Mouse (Mus musculus): Measurements from ENCODE around the gene Gm21761. TPM values are rescaled to one million over a fixed set of nuclear protein-coding genes. Genes with fewer than 3 reads are reported as not detected.
"Not testable (repeated sequence)": the region's sequence is repeated elsewhere in the genome, so short reads cannot be mapped to it uniquely, and the experiment has no call there.

The Gm21761 gene
- polyA plus RNA-seq (2016; fragmentation: Nextera tagmentation; extraction: Ambion mirVana) = not detected in 2 replicates

DNA sequence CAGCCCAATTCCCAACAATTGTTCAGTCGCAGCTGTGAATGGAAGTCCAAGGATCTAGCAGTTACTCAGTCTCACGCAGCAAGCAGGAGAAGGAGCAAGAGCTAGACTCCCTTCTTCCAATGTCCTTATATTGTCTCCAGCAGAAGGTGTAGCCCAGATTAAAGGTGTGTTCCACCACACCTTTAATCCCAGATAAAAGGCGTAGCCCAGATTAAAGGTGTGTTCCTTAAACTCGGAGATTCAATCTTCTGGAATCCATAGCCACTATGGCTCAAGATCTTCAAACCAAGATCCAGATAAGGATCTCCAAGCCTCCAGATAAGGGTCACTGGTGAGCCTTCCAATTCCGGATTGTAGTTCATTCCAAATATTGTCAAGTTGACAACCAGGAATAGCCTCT, at the start of gene Gm21761:
Gm21761 (minus strand) TSS at position 101 of the 400 bp plus-strand sequence.
- not testable (repeated sequence) for ATAC-seq (ENCODE audit: low FRiP score, low read depth); H3K9me3 ChIP-seq; H3K9ac ChIP-seq; H3K27ac ChIP-seq; H3K4me1 ChIP-seq; H3K4me2 ChIP-seq (replicated peaks); H3K4me3 ChIP-seq; H3K27me3 ChIP-seq (replicated peaks); H3K36me3 ChIP-seq
- 100% methylated on average over 1 of the region's 5 CpGs for WGBS

DNA sequence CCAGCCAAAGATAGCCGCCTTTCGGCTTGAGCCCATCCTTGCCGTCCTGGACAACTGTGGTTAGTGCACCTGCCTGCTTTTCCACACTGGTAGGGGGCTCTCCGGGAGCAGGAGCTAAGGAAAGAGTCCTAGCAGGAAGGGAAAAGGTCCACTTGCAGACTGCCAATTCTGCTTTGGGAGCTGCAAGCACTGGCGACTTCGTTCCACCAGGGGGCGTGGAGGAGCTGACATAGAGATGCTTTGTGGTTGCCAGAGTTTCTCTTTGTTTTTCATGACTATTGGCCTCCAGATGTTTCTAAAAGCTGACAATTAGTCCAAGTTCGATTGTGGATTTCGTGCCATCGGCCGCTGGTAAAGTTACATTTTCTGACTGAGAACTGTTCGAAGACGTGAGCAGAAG, 40.1 kb upstream of the Gm21761 start:
- not testable (repeated sequence) for H3K9me3 ChIP-seq; H3K4me3 ChIP-seq; H3K27ac ChIP-seq; ATAC-seq (ENCODE audit: low FRiP score, low read depth); H3K9ac ChIP-seq; H3K4me1 ChIP-seq; H3K36me3 ChIP-seq; H3K27me3 ChIP-seq (replicated peaks); H3K4me2 ChIP-seq (replicated peaks)
- WGBS = no CpG with 5 or more reads among the region's 13 CpGs

DNA sequence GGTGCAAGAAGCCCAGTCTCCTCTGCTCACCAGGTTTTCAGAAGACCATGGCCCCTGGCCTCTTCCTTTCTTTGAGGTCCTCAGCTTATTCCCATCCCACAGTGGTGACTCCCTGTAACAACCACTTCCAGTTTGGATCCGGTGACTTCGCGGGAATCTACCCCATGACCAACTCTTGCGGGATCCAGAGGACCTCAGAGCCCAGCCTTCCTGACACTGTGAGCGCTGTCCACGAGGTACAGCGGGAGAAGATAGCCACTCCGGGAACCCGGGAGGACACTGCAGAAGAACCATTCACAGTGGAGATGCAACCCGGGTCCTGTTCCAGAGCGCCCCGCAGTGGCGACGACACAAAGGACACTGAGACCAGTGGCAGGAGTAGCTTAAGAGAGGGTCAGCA, 39.1 kb upstream of the Gm21761 start:
- not testable (repeated sequence) for H3K9ac ChIP-seq; H3K27ac ChIP-seq; H3K4me3 ChIP-seq; H3K9me3 ChIP-seq; H3K27me3 ChIP-seq (replicated peaks); H3K4me1 ChIP-seq; H3K4me2 ChIP-seq (replicated peaks); H3K36me3 ChIP-seq
- 0 out of 2 replicates have a peak, but pooled peaks have one; percentile 12 for ATAC-seq (ENCODE audit: low FRiP score, low read depth)
- WGBS = no CpG with 5 or more reads among the region's 14 CpGs

DNA sequence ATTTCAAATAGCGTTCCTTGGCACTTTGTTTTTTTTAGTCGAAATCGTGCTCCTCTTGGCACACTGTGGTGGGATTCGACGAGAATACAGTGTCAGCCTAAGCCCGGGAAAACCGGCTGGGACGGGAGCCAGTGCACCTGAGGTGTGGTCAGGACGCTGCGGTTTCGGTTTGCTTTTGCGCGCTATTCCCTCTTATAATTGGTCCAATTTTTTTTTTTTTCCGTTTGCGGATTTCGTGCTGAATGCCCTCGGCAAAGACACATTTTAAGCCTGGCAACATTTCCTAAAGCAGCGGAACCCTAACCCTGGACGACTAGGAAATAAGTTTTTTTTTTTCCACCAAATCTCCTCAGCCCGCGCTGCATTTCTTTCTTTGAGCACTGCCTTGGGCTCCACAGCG, 36.9 kb upstream of the Gm21761 start:
- H3K27ac ChIP-seq; H3K27me3 ChIP-seq (replicated peaks); H3K9me3 ChIP-seq; H3K36me3 ChIP-seq; H3K4me1 ChIP-seq; H3K4me3 ChIP-seq; ATAC-seq (ENCODE audit: low FRiP score, low read depth); H3K9ac ChIP-seq: not testable (repeated sequence)
- WGBS = 0% methylated on average over 21 of the region's 22 CpGs
- H3K4me2 ChIP-seq (replicated peaks) = 0 out of 2 replicates have a peak overlapping the region, but pooled peaks have one; percentile 20

DNA sequence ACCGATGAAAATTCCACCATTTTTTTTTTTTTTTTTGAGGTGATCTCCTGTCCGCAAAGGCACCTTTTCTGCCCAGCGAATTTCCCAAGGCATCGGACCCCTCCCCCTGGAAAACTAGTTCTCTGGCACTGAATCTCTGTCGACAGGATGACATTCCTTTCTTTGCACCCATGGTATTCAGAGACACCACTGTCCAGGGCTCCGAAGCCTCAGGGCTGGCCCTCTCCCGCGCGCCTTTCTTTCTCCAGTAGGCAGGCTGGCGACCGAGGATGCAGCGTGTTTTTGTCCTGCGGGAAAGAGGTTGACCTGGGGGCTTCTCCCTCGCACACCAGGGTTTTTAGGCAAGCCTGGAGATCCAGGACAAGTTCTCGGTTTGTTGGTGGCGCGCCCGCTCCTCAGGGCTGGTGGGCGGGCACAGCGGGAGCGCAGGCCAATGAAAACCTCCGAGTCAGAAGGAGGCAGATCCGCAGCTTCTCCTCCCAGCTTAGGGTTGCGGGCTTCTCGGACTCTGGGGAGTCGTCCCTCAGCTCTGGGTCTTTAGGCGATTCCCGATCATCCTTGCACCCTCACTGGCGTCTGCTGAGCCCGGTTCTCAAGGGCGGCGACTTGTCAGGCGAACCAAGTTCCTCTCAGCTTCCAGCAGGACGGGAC, 36.4 kb upstream of the Gm21761 start:
- H3K27me3 ChIP-seq (replicated peaks); H3K4me2 ChIP-seq (replicated peaks); H3K36me3 ChIP-seq; H3K27ac ChIP-seq; H3K4me3 ChIP-seq; H3K9me3 ChIP-seq; H3K9ac ChIP-seq; H3K4me1 ChIP-seq: not testable (repeated sequence)
- WGBS = 1% methylated on average over 19 of the region's 34 CpGs
- peak; percentile 67 for ATAC-seq (ENCODE audit: low FRiP score, low read depth)

DNA sequence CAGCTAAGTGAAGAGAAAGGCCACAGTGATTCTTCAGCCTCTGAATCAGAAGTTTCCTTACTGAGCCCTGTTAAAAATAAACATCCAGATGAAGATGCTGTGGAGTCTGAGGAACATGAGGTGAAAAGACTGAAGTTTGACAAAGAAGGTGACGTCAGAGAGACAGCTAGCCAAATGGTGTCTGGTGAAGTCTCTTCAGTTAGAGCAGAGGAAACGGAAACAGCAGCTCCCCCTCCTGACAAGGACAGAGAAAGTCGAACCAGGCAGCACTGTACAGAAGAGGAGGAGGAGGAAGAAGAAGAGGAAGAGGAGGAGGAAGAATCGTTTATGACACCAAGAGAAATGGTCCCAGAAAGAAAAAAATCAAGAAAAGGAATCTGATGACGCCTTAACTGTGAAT, 33.8 kb upstream of the Gm21761 start:
- H3K27ac ChIP-seq; H3K4me3 ChIP-seq; H3K36me3 ChIP-seq; H3K9me3 ChIP-seq; H3K4me2 ChIP-seq (replicated peaks); ATAC-seq (ENCODE audit: low FRiP score, low read depth); H3K4me1 ChIP-seq; H3K9ac ChIP-seq; H3K27me3 ChIP-seq (replicated peaks): not testable (repeated sequence)
- no CpG with 5 or more reads among the region's 5 CpGs for WGBS

DNA sequence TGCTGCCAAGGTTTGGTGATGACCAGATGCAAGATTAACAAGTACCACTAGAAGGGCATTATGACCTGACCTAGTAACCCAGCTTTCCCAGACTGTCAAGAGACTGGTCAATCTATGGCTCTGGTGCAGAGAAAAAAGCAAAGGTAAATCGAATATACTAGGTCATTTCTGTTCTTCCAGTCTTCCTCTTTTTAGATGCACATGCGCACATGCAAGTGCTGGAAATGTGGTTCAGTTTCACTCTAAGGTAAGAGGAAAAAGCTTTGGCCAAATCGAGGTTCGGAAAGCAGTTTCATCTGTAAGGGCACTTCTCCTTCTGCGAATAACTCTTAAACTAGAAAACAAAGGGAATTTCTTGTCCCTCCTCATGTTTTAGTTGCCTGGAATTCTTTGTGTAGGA, 26.5 kb upstream of the Gm21761 start:
- not testable (repeated sequence) for H3K4me2 ChIP-seq (replicated peaks); H3K27me3 ChIP-seq (replicated peaks); H3K9ac ChIP-seq; H3K36me3 ChIP-seq; H3K27ac ChIP-seq; ATAC-seq (ENCODE audit: low FRiP score, low read depth); H3K4me1 ChIP-seq; H3K4me3 ChIP-seq; H3K9me3 ChIP-seq
- WGBS = no CpG with 5 or more reads among the region's 5 CpGs

DNA sequence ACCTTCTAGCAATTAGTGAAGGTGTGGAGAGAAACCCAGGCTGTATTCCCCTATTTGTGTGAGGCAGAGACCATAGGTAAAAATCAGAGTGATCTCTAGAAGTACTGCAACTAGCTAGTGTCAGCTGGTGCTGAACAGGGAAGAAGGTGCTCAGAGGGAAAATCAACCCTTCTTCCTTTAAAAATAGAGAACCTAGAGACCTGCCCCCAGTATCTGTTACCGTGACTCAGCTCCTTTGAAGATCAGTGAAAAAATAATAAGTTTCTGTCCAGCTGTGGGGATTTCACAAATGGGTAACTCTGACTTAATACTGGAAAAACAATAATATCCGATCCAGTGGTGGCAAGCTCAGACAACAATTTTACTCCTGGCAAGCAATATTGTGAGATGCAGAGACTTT, 26.0 kb upstream of the Gm21761 start:
- WGBS = 88% methylated on average over 2 of the region's 2 CpGs
- not testable (repeated sequence) for H3K4me3 ChIP-seq; H3K9me3 ChIP-seq; H3K27me3 ChIP-seq (replicated peaks); H3K4me1 ChIP-seq; H3K9ac ChIP-seq; H3K4me2 ChIP-seq (replicated peaks); H3K27ac ChIP-seq; H3K36me3 ChIP-seq; ATAC-seq (ENCODE audit: low FRiP score, low read depth)

DNA sequence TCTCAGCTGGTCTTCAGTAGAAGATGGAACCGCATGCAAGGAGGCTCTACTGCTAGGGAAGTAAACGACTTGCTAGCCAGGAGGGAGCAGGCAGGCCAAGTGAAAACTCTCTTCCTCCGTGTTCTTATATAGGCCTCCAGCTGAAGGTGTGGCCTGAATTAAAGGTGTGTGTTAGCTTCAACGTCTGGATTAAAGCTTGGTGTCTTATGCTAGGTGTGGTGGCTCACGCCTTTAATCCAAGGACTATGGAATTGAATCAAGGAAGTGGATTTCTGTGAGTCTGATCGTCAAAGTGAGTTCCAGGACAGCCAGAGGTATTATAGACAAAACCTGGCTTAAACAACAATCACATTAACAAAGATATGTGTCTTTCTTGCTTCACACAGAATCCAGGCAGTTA, 21.6 kb upstream of the Gm21761 start, which contains the start of gene B020031M17Rik:
B020031M17Rik (minus strand) TSS at position 101 of the 400 bp plus-strand sequence.
- H3K9ac ChIP-seq; H3K4me3 ChIP-seq; H3K27me3 ChIP-seq (replicated peaks); ATAC-seq (ENCODE audit: low FRiP score, low read depth); H3K9me3 ChIP-seq; H3K27ac ChIP-seq; H3K4me1 ChIP-seq; H3K36me3 ChIP-seq; H3K4me2 ChIP-seq (replicated peaks): not testable (repeated sequence)
- 85% methylated on average over 4 of the region's 6 CpGs for WGBS

DNA sequence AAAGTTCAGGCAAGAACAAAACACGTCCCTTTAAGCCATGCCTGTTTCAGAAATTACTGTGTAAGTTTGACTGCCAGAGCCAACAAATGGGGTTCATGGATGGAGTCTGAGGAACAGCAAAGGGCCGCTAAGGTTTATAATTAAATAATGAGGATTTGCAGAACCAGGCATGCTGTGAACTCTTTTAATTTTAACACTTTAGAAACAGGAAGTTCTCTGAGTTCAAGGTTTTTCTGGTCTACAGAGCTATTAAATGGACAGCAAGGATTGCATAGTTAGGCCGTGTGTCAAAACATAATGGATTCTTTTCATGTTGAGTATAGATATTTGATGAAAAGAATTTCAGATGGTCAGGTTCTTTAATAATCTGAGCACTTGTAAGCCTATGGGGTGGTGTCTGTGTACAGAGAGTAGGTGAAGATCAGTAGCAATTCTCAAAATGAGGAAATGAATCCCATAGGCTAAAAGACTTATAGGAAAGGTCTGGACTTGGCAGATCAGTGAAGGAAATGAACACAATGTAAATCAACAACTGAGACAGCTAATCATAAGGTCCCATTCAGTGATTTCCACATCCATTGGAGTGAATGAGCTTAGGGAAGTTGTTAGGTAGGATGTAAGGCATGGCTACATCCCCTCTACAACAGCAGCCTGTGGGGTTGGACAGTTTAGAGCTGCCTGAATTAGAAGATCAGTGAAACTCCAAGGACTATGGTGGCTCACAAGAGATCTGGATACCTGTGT, 4.3 kb downstream of the Gm21761 start:
- not testable (repeated sequence) for H3K27ac ChIP-seq; H3K27me3 ChIP-seq (replicated peaks); H3K9me3 ChIP-seq; H3K4me1 ChIP-seq; ATAC-seq (ENCODE audit: low FRiP score, low read depth); H3K36me3 ChIP-seq; H3K9ac ChIP-seq; H3K4me2 ChIP-seq (replicated peaks); H3K4me3 ChIP-seq
- 90% methylated on average over 3 of the region's 3 CpGs for WGBS

DNA sequence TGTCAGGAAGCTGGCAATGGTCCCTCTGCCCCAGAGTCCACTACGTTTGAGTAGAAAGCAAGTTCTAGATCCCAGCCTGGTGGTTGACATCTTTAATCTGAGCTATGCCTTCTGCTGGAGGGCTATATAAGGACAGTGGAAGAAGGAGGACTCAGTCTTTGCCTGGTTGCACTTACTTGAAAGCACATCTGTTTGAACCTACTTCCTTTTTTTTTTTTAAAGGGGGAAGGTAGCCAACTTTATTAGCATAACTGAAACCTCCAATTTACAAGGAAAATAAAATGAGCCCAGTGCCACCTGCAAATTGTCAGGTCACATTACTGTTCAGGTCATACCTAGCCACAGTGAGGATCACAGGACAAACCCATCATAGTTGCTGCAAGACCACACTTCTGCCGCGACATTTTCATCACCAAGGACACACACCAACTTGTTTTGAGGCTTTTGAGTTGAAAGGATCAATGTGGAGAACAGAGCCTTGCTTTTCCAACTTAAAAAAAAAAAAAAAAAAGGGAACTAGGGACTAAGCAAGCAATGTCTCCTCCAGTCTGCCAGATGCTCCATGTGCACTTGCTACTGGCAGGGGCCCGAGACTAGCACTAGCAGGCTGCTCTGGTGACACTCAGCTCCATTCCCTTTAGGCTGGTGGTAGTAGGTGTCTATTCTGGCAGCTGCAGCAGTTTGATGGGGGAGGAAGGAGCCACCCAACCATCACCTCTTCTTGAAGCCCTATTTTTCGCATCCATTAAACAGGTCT, 11.9 kb downstream of the Gm21761 start:
- not testable (repeated sequence) for ATAC-seq (ENCODE audit: low FRiP score, low read depth); H3K9me3 ChIP-seq; H3K4me2 ChIP-seq (replicated peaks); H3K27ac ChIP-seq; H3K27me3 ChIP-seq (replicated peaks); H3K9ac ChIP-seq; H3K4me1 ChIP-seq; H3K36me3 ChIP-seq; H3K4me3 ChIP-seq
- WGBS = 76% methylated on average over 4 of the region's 5 CpGs

DNA sequence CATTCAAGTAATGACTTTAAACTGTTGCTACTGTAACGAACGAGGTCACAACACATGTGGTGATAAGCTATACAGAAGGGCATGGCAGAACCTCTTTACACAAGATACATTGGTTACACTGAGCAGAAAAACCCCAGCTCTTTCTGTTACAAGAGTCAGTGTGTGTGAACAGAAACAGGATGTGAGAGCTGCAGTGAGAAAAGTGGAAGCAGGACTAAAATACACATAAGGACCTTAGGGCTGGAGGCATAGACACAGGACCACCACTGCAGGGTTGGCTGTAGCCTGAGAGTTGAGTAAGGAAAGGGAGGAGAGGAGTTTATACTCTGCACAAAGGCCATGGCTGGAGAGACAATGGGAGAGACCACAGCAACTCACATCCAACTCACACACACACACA, 12.6 kb downstream of the Gm21761 start:
- H3K9ac ChIP-seq; H3K9me3 ChIP-seq; H3K36me3 ChIP-seq; H3K27ac ChIP-seq; H3K4me1 ChIP-seq; H3K4me3 ChIP-seq; ATAC-seq (ENCODE audit: low FRiP score, low read depth); H3K4me2 ChIP-seq (replicated peaks); H3K27me3 ChIP-seq (replicated peaks): not testable (repeated sequence)
- WGBS = 71% methylated on average over 2 of the region's 2 CpGs

All from neural tube, embryonic 12.5 days (tissue).